Mouse (Mus musculus) testis, adult 2 months (tissue): ENCODE results near the gene 6430548M08Rik.

Experiments
- CTCF ChIP-seq: fragments of 200-500 bp; IDR thresholded peaks from 2 replicates; pipeline ENCODE4 v1.5.1; 2012; ENCODE audit warnings: low read depth, mild to moderate bottlenecking, inconsistent platforms, low read length, moderate library complexity; ENCODE audit not compliant: control insufficient read depth, insufficient read depth, insufficient replicate concordance
- POLR2A ChIP-seq: fragments of 200-500 bp; IDR thresholded peaks from 2 replicates; pipeline ENCODE4 v1.6.1; 2012; ENCODE audit warnings: low read depth, mild to moderate bottlenecking, inconsistent platforms, low read length, moderate library complexity; ENCODE audit not compliant: control insufficient read depth

DNA sequence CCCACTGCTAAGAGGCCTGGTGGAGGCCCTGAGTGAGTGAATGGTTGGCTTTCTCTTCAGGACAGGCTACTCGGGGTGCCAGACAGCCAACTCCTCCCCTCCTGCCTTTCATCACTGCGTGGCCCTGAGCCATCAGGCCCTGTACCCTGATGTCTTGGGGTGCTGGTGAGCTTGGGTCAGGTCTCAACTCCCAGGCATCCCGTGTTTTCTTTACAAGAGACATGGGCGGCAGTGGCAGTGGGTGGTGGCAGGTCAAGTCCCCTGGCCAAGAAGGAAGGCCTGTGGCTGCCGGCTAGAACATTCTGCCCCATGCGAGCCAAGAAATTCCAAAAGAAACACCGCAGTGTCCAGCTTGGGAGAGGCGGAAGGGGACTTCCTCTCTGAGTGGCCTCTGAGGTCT is 72.5 kb downstream of the 6430548M08Rik start:
- no peak for TF ChIP-seq CTCF
- TF ChIP-seq POLR2A, result no peak
